Mouse (Mus musculus) hindbrain, embryonic 16.5 days (tissue): Measurements from ENCODE around the gene Arhgef10l. TPM values are rescaled to one million over a fixed set of nuclear protein-coding genes. Genes with fewer than 3 reads are reported as not detected.

ENCODE experiments used
- ATAC-seq: fragments of 200-750 bp; cut with Nextera tagmentation; 2 replicates; pipeline ENCODE4 v1.8.0; 2017; ENCODE audit warnings: moderate TSS enrichment, moderate library complexity
- H3K27ac ChIP-seq: fragments of 300-500 bp; sonication (generic); 2 replicates; pipeline ENCODE4 v1.5.1; 2014; ENCODE audit warnings: low read depth, mild to moderate bottlenecking, control low read depth, low read length, moderate library complexity
- H3K27me3 ChIP-seq: fragments of 300-500 bp; sonication (generic); replicated peaks from 2 replicates; pipeline ENCODE4 v1.6.1; 2014; ENCODE audit warnings: low read length; ENCODE audit not compliant: control insufficient read depth, insufficient read depth
- H3K36me3 ChIP-seq: fragments of 300-500 bp; sonication (generic); 2 replicates; pipeline ENCODE4 v1.6.1; 2014; ENCODE audit warnings: mild to moderate bottlenecking, low read length, moderate library complexity, mixed read lengths; ENCODE audit not compliant: control insufficient read depth, insufficient read depth
- H3K4me1 ChIP-seq: fragments of 300-500 bp; sonication (generic); 2 replicates; pipeline ENCODE4 v1.6.1; 2014; ENCODE audit warnings: low read depth, low read length; ENCODE audit not compliant: control insufficient read depth, insufficient read depth
- H3K4me2 ChIP-seq: fragments of 300-500 bp; sonication (generic); 2 replicates; pipeline ENCODE4 v1.6.1; 2014; ENCODE audit warnings: mild to moderate bottlenecking, low read length, control low read depth, moderate library complexity
- H3K4me3 ChIP-seq: fragments of 300-500 bp; sonication (generic); 2 replicates; pipeline ENCODE4 v1.5.1; 2014; ENCODE audit warnings: mild to moderate bottlenecking, low read length, control low read depth, moderate library complexity
- H3K9ac ChIP-seq: fragments of 300-500 bp; sonication (generic); 2 replicates; pipeline ENCODE4 v1.6.1; 2014; ENCODE audit warnings: low read depth, mild to moderate bottlenecking, control low read depth, low read length, moderate library complexity
- H3K9me3 ChIP-seq: fragments of 300-500 bp; sonication (generic); 2 replicates; pipeline ENCODE4 v1.6.1; 2014; ENCODE audit warnings: mild to moderate bottlenecking, low read length, moderate library complexity; ENCODE audit not compliant: control insufficient read depth
- WGBS: fragments of 180-500 bp; shearing (Covaris S2); extraction: QIAGEN DNeasy Blood & Tissue Kit; methylation state at CpG from one replicate; pipeline ENCODE4 v1.1.7; 2014; 5-methylcytosine and 5-hydroxymethylcytosine counted together
- polyA plus RNA-seq: library from polyadenylated mRNA; unstranded; fragments of >200 nt; fragmentation: Nextera tagmentation; extraction: Ambion mirVana; gene quantifications from 2 replicates; pipeline ENCODE4 v1.2.1, GENCODE M21; 2015

The Arhgef10l gene
- polyA plus RNA-seq, 1 experiment from 2014 or later = 20.7 TPM

GRCm38 (mm10) chr4:140597928-140598327 is 67.9 kb downstream of the Arhgef10l start:
- Histone ChIP-seq H3K4me3 (no peak overlapping the region), H3K27me3 (no peaks in the 10 kb centered on the region), H3K9me3 (no peaks in the 10 kb centered on the region; the same call in 1 of the 2 replicates), H3K9ac (no peak overlapping the region), H3K36me3 (peaks cover 3% of the 10 kb centered on the region; the same call in 1 of the 2 replicates), H3K4me2 (no peak overlapping the region), H3K4me1 (peaks cover 6% of the 10 kb centered on the region; the same call in 1 of the 2 replicates), H3K27ac (no peak overlapping the region)
- ATAC-seq = no peak
- 96% methylated on average over 6 of the region's 6 CpGs for WGBS

DNA sequence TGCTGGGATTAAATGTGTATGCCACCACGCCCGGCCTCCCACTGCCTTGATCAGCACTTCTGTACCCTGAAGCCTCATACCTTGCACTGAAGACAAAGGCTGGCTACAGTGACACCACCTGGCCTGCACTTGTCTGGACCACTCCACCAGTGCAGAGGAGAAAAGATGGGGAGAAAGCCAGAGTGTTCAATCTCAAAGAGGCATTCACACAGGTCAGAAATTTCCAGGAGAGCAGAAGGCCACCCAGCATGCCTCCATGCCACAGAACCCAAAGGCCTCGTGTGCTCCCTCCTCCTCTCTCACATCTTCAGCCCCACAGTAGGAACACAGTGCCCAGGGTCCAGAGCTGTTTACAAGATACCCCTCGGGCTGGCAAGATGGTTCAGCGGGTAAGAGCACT is 68.4 kb downstream of the Arhgef10l start:
- H3K27me3 ChIP-seq = no peaks in the 10 kb centered on the region
- H3K36me3 ChIP-seq = peaks cover 3% of the 10 kb centered on the region; the same call in 1 of the 2 replicates
- no peaks in the 10 kb centered on the region; the same call in 1 of the 2 replicates for H3K9me3 ChIP-seq
- no peak overlapping the region for H3K4me3 ChIP-seq
- H3K4me2 ChIP-seq = no peak overlapping the region
- H3K27ac ChIP-seq = no peak overlapping the region
- no peak overlapping the region for H3K9ac ChIP-seq
- H3K4me1 ChIP-seq = peaks cover 6% of the 10 kb centered on the region; the same call in 1 of the 2 replicates
- 96% methylated on average over 5 of the region's 5 CpGs for WGBS
- ATAC-seq = no peak

DNA sequence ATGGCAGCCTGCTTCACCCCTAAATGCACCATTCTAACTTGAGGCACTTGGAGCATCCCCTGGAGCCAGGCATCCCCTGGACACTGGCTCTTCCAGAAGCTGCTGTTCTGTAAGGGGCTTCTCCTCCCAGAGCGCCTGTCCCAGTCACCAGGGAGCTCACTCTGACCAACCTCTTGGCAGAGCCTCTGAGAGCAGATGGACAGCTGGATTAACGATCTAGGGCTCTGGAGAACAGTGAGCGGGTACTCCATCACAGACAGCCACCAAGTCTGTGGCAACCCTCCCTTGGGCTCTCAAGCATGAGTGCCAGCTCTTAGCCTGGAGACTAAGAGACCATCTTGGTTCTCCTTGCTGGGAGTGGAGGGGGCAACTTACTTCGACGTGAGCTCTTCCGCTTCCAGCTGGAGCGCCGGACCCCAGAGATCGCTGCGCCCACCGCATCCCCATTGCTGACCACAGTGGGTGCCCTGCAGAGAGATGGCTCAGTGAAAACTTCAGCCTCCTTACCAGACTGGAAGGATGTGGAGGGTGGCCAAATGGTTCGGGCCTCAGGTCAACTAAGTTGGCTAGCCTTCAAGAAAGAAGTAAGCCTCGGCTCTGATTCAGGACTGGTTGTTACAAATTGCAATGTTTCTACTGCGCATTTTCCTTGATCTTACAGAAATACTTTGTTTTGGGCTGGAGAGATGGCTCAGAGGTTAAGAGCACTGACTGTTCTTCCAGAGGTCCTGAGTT is 71.9 kb downstream of the Arhgef10l start:
- H3K9ac ChIP-seq = no peak overlapping the region
- no peak overlapping the region for H3K4me3 ChIP-seq
- 70% methylated on average over 14 of the region's 14 CpGs for WGBS
- H3K27me3 ChIP-seq = no peaks in the 10 kb centered on the region
- H3K27ac ChIP-seq = no peak overlapping the region; the same call in 1 of the 2 replicates
- H3K9me3 ChIP-seq = no peaks in the 10 kb centered on the region; the same call in 1 of the 2 replicates
- H3K4me2 ChIP-seq = no peak overlapping the region
- ATAC-seq = peak; percentile 65; the same call in 1 of the 2 replicates
- peaks cover 6% of the 10 kb centered on the region; the same call in 1 of the 2 replicates for H3K4me1 ChIP-seq
- H3K36me3 ChIP-seq = peaks cover 8% of the 10 kb centered on the region; the same call in 1 of the 2 replicates

DNA sequence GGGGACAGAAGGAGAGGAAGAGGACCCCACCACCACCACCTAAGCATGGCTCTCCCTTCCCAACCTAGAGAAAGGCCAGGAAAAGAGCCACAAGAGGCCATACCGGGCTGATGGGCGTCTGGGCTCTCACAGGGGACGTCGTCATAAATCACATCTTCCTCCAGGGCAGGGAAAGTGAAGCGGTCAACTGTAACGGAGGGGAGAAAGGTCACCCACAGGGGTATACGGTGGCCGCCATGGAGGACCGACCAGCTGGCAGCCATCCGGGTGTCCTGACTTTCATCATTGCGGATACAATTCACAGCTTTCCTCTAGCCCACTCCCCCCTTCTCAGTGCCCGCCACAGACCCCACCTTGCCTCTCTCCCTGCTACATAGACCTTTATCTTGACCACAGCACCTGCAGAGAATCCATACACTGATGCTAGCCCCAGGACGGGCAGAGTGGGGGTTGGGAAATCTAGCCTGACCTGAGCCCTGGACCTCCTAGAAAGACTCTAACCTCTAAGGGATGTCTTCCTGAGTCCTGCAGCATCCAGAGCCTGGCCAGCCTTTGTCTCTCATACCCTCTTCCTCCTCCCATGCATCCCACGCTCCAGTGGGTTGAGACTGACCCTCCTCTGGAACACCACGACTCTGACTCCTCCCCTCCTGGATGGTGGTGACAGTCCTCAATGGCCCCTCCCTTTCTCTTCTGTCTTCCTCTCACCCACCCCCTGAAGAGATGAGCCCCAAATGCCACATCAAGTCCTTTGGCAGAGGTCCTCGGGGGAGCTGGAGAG is 72.6 kb downstream of the Arhgef10l start:
- WGBS = 55% methylated on average over 15 of the region's 16 CpGs
- H3K4me3 ChIP-seq = no peak overlapping the region
- peaks cover 6% of the 10 kb centered on the region; the same call in 1 of the 2 replicates for H3K4me1 ChIP-seq
- peak; percentile 46 for ATAC-seq
- H3K9me3 ChIP-seq = no peaks in the 10 kb centered on the region; the same call in 1 of the 2 replicates
- H3K27me3 ChIP-seq = no peaks in the 10 kb centered on the region
- no peak overlapping the region for H3K27ac ChIP-seq
- no peak overlapping the region for H3K4me2 ChIP-seq
- peaks cover 8% of the 10 kb centered on the region; the same call in 1 of the 2 replicates for H3K36me3 ChIP-seq
- H3K9ac ChIP-seq = no peak overlapping the region

DNA sequence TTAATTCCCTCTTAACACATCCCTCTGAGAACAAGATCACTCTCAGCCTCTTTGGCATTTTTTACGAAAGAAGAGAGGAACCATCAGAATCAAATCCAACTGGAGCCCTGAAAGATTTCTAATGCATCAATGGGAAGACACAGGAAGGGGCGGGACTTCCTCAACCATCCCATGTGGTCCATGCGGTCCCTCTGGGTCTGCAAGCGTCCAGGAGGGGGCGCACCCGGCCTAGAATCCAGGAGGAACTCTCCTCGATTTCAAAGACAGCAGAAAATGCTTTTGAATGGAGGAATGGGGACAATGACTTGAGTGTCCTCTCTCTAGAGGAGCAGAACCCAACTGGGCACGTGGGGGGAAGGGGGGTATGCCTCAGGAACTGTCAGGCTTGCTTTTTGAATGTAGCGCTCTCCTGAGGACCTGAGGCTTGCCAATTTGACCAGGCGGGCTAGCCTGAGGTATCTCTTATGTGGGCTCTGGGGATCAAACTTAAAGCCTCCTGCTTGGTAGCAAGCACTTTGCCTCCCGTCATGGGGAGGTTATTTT is 73.5 kb downstream of the Arhgef10l start:
- peak; percentile 68 for ATAC-seq
- no peak overlapping the region for H3K4me2 ChIP-seq
- H3K36me3 ChIP-seq = peaks cover 7% of the 10 kb centered on the region; the same call in 1 of the 2 replicates
- WGBS = 23% methylated on average over 11 of the region's 11 CpGs
- H3K4me1 ChIP-seq = peaks cover 6% of the 10 kb centered on the region; the same call in 1 of the 2 replicates
- no peaks in the 10 kb centered on the region; the same call in 1 of the 2 replicates for H3K9me3 ChIP-seq
- H3K4me3 ChIP-seq = no peak overlapping the region
- H3K27ac ChIP-seq = no peak overlapping the region
- H3K27me3 ChIP-seq = no peaks in the 10 kb centered on the region
- no peak overlapping the region for H3K9ac ChIP-seq

DNA sequence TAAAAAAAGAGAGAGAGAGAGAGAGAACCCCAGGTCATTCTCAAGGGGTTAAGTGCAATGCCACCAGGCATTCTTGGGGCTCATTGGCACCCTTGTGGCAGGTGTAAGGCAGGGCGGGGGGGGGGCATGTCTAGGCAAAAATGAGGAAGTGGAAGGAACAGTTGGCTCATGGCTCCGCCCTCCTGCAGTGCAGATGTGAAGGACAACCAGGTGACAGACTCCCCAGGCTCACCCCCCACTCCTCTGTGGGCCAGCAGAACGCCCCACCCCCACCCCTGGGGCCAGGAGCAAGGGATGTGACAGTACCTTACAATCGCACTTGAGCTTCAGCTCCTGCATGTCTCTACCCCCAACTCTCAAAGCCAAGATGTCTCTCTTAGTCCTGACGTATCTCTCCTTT is 79.3 kb downstream of the Arhgef10l start:
- no peaks in the 10 kb centered on the region for H3K9me3 ChIP-seq
- H3K4me2 ChIP-seq = no peak overlapping the region
- WGBS = 82% methylated on average over 5 of the region's 5 CpGs
- H3K27ac ChIP-seq = no peak overlapping the region
- ATAC-seq = no peak
- no peak overlapping the region for H3K9ac ChIP-seq
- peaks cover 7% of the 10 kb centered on the region; the same call in 1 of the 2 replicates for H3K4me1 ChIP-seq
- H3K27me3 ChIP-seq = no peaks in the 10 kb centered on the region
- no peak overlapping the region for H3K4me3 ChIP-seq
- peaks cover 8% of the 10 kb centered on the region; the same call in 1 of the 2 replicates for H3K36me3 ChIP-seq

- Histone ChIP-seq H3K9ac (no peak overlapping the region), H3K27ac (no peak overlapping the region), H3K9me3 (no peaks in the 10 kb centered on the region), H3K36me3 (peaks cover 6% of the 10 kb centered on the region; the same call in 1 of the 2 replicates), H3K4me3 (no peak overlapping the region), H3K4me1 (peaks cover 9% of the 10 kb centered on the region; the same call in 1 of the 2 replicates), H3K4me2 (no peak overlapping the region), H3K27me3 (no peaks in the 10 kb centered on the region)
- ATAC-seq = no peak
- WGBS = 72% methylated on average over 5 of the region's 5 CpGs
These were observed 81.6 kb downstream of the Arhgef10l start for GRCm38 (mm10) chr4:140584240-140584639.

DNA sequence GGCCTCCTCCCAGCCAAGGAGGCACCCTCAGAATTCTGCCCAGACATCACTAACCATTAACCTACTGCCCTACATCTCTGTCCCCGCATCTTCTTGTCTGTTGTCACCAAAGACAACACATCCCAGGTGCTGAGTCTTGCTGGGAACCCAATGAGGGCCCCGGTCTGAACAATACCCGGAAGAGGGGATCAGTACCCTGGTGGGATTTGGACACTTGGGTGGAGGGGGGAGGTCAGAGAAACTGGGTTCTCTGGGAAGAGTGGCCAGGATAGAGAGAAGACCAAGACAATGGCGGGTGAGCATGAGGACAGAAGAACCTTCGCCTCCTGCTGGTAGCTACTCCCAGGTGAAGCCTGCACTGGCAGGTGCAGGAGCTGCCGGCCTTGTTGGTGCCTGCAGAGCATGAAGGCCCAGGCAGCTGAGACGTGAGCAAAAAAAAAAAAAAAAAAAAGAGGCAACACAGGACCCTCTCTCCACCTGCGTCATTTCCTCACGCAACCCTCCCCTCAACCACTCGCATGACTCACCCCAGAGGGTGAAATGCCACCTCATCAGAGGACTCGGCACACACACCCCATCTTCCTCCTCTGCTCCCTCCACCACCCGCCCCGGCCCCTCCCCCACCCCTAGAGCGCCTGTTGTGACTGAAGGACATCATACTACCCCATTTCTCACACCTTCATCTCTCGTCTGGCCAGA is 83.3 kb downstream of the Arhgef10l start:
- H3K27ac ChIP-seq = no peak overlapping the region
- H3K9ac ChIP-seq = no peak overlapping the region
- WGBS = 79% methylated on average over 15 of the region's 15 CpGs
- H3K27me3 ChIP-seq = no peaks in the 10 kb centered on the region
- H3K4me1 ChIP-seq = peaks cover 9% of the 10 kb centered on the region; the same call in 1 of the 2 replicates
- peaks cover 20% of the 10 kb centered on the region for H3K36me3 ChIP-seq
- no peaks in the 10 kb centered on the region for H3K9me3 ChIP-seq
- H3K4me3 ChIP-seq = no peak overlapping the region
- H3K4me2 ChIP-seq = no peak overlapping the region
- ATAC-seq = no peak
